Mouse (Mus musculus) layer of hippocampus, postnatal 14 days (tissue): ENCODE measurements around the gene Triap1. TPM values are rescaled to one million over a fixed set of nuclear protein-coding genes. Genes with fewer than 3 reads are reported as not detected.
A peak's percentile ranks its signal among the peaks of the same experiment; 100 is the strongest.
"Not testable (repeated sequence)": the region's sequence is repeated elsewhere in the genome, so short reads cannot be mapped to it uniquely, and the experiment has no call there.

Experiments used
- DNase-seq, 2 experiments: peaks; one replicate each; pipeline ENCODE4 v3.0.0; 2021 to 2022; ENCODE audit warnings: low spot score in 2 of 2, mixed read lengths in 1 of 2
- long read RNA-seq, 2 experiments: library from polyadenylated mRNA; stranded (forward); transcript quantifications; one replicate each; pipeline ENCODE4 v2.0.0; 2021
- total RNA-seq, 2 experiments: library from RNA; stranded (reverse); gene quantifications; 2 replicates each; pipeline ENCODE4 v1.2.3; 2021

The Triap1 gene
- 10 to 100 TPM; 28.8 to 31.4 TPM for total RNA-seq
- long read RNA-seq, experiment 1, transcript Triap1-201 (2 exons, 1,088 nt): major isoform, 27 of 30 reads
- long read RNA-seq, experiment 1, partial matches to known transcripts: 0 of 30 reads
- long read RNA-seq, experiment 1, other reads (novel, unspliced or antisense): 3 of 30 reads
- long read RNA-seq, experiment 2, transcript Triap1-201 (2 exons, 1,088 nt): major isoform, 54 of 54 reads
- long read RNA-seq, experiment 2, partial matches to known transcripts: 0 of 54 reads
- long read RNA-seq, experiment 2, other reads (novel, unspliced or antisense): 0 of 54 reads

DNA sequence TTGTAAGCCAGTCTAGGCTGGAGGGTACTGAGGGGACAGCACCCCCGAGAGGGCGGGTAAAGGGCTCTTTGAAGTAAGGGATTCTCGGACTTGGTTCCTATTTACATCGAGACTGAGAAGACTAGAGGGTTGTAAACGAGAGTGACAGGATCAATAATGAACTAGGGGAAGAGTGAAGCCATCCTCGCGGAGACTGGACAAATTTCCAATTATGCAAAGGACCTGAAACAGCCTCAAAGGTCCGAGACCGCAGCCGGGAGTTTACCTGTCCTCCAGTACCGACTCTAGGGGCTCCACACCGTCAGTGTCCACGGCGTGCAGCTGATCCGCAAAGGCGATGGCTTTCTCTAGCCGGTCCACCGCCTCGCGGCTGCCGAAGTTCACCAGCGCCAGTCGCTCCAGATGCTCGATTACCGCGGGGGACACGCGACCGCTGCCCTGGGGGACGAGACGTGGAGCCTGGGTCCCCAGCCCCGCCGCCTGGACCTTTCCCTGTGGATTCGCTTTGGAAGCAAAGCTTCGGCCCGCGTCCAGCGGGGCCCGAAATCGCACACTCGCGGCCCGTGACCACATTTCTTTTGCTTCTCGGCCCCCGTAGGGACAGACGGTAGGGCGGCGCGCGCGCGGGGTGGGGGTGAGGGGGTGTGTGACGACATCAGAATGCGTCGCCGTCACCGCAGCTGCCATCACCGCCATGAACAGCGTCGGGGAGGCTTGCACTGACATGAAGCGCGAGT, at the start of gene Triap1, which contains the start of gene Gatc:
TSS of gene Triap1 (plus strand) at position 649 of the 737 bp plus-strand sequence.
TSS of gene Gatc (minus strand) at position 602 of the 737 bp plus-strand sequence.
- peak; percentile 89 to 91 for DNase-seq

- no peak for DNase-seq
Observed at GRCm38 (mm10) chr5:115294173-115294572, 46.9 kb upstream of the Triap1 start.

DNA sequence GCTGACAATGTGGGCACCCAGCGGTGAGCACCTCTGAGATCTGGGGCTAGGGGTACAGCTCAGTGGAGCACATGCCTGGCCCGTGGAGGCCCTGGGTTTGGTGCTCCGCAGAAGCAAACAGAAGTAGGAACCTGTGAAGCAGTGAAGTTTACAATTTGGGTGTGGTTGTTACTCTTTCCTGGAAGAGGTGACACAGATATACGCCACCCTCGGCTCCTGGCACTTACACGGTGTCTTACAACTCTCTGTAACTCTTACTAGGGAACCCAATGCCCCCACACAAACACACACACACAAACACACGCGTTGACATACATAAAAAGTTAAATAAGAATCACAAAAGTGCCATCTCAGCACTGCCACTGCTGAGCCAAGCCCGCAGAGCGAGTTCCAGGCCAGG, 44.7 kb upstream of the Triap1 start:
- DNase-seq: no peak

DNA sequence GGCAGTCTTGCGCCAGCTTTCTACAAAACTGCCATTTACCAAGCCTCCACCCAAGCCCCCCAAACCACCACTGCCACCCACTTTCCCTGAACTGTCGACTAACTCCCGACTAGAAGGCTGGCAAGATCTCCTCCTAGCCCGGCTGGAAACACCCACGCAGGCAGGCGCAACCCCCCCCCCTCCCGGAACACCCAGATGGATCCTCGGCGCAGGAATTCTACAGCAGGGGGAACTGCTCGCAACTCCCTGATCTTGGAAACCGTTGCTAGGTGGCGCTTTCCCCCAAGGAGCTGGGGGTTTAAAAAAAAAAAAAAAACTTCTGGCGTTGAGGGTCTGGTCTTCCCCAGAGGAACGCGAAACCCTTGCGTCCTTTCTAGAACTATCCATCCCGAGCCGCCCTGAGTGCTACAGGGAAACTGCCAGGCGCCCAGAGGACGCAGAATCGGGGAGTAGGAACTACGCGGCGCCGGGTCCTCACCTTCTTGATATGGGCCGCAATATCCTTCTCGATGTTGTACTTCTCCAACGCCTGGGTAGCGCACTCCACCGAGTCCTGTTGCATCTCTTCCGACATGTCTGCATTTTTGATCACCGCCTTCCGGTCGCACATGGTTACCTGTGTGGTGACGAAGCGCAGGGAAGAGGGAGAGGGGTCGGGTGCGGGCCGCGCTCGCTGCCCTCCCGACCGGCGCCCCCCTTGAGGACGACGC, 40.8 kb upstream of the Triap1 start:
- peak; percentile 64 to 71 for DNase-seq

- DNase-seq: peak; percentile 100
Observed at GRCm38 (mm10) chr5:115300792-115301614, 40.0 kb upstream of the Triap1 start, which contains the start of gene Dynll1. Dynll1 (minus strand) TSS chr5:115300999.

- no peak for DNase-seq
Observed at GRCm38 (mm10) chr5:115301615-115302014, 39.4 kb upstream of the Triap1 start.

DNA sequence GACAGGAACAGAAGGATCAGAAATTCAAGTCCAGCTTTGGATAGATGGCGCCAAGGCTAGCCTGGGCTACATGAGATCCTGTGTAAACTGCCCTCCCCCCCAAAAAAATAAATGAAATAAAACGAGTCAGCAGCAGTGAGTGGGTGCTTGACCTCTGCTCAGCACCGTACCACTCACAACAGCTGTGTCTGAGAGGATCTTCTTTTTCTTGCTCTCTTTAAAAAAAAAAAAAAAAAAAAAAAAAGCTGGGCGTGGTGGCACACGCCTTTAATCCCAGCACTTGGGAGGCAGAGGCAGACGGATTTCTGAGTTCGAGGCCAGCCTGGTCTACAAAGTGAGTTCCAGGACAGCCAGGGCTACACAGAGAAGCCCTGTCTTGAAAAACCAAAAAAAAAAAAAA, 38.8 kb upstream of the Triap1 start:
- DNase-seq: not testable (repeated sequence)

- no peak for DNase-seq
Observed at GRCm38 (mm10) chr5:115312354-115312753, 28.7 kb upstream of the Triap1 start.

DNA sequence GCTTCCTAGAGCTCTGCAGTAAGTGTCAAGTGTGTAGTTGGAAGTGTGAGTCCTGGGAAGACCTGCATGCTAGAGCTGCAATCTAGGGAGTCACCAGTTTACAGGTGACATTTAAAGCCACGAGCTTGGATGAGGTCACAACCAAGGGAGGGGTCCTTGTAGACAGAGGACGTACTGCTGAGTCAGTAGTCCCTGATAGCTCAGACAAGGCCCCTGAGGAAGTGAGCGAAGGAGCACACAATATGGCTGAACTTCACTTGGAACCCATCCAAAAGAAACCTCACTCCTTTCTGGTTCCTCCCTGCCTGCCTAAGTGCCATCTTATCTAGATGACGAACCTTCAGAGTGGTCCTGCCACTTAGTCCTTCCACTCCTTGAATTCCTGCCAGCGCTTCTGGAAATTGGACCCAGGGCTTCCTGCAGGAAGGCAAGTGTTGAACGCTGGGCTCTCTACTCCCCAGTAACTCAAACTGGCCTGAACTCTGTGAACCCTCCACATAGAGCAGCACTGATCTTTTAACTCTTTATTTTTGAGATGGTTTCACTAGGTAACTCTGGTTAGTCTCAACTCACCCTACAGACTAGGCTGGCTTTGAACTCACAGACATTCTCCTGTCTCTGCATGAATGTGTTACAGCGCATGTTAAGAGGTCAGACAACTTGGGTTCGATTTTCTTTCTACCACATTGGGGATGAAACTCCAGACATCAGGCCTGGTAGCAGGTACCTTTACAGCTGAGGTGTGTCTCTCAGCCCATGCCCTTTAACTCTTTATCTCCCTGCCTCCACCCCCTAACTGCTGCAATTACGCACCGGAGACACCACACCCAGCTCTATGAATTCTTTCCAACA, 28.0 kb upstream of the Triap1 start:
- DNase-seq: no peak

DNA sequence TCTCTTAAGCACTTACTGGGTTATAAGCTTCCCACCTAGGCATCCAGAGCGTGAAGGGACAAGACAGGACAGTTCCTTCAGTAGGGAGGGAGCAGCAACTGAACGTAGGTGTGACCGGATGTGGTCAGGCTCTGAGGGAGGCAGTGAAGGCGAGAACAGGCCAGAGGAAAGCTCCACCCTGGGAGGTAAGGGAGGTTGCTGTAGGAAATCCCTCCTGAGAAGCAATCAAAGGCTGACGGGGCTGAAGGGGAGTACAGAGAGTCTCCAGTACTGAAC, 27.4 kb upstream of the Triap1 start:
- DNase-seq: no peak

DNA sequence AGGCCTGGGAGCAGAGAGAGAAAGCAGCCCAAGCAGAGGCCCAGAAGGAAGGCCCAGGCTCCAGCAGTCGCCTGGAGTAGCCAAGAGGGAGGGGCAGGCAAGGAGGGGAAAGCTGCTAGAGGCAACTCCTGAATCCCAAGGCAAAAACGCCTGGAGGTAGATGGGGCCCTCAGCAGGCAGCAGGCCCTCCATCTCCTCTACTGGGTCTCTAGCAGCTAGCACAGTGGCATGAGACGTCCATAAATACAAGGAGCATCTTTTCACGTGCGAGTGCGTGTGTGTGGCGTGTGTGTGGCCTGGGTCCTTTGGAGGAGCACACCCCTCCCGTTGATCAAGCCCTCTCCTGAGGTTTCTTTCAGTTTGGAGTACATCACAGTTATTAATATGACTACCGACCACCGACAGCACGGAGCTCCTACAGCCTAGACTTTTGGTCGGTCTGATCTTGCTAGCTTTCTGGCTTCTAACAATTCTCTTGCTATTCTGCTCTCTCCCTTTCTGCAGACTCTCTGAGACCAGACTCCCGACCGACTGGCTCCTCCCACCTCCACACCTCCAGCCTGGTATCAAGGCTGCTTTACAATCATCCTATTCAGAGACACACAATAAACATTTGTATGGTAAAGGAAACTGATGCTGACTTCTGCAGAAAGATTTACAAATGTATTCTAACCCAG, 23.9 kb upstream of the Triap1 start:
- no peak for DNase-seq

- DNase-seq: no peak
Observed at GRCm38 (mm10) chr5:115317645-115318328, 23.2 kb upstream of the Triap1 start.

GRCm38 (mm10) chr5:115319004-115319940, 21.8 kb upstream of the Triap1 start:
- DNase-seq: peak; percentile 72 to 73

GRCm38 (mm10) chr5:115326256-115326831, 14.7 kb upstream of the Triap1 start:
- no peak for DNase-seq

DNA sequence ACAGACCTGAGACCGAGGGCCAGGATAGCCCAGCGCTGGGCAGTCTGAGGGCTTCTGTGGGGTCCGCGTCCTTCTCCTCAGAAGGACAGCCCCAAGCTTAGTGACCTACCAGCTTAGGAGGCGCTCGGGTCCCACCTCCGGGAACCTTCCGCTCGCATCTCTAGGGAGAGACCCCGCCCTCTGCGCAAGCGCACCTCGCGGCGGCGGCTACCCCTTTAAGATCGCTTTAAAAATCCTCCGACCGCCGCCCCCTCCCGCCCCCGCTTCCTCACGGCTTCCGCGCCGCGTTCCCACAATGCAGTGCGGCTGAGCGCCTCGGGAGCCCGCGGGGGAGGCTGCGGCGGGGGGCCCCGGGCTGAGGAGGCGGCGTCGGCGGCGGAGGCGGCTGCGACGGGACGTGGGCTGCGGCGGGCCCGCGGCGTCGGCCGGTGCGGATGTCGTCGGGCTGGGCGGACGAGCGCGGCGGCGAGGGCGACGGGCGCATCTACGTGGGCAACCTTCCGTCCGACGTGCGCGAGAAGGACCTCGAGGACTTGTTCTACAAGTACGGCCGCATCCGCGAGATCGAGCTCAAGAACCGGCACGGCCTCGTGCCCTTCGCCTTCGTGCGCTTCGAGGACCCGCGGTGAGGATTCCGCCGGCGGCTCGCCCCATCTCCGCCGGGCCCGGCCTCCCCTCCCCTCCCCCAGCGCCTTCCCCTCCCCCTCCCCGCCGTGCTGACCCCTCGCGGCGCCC, 14.0 kb upstream of the Triap1 start, which contains the start of gene Srsf9:
TSS of gene Srsf9 (plus strand) at position 303 of the 735 bp plus-strand sequence.
- DNase-seq: peak; percentile 94 to 95
